Mouse (Mus musculus) stomach, postnatal 0 days (tissue): Measurements from ENCODE around the gene Mrtfa.

Source experiments
- CTCF ChIP-seq: IDR thresholded peaks from 2 replicates; pipeline ENCODE4 v1.5.1; 2016; ENCODE audit warnings: antibody characterized with exemption, low read depth, mild to moderate bottlenecking, moderate library complexity
- EP300 ChIP-seq: optimal IDR thresholded peaks from 2 replicates; pipeline ENCODE3; 2016; ENCODE audit warnings: antibody characterized with exemption

- TF ChIP-seq CTCF (no peak), EP300 (no peak)
Measured at GRCm38 (mm10) chr15:80988331-80988730, 202.2 kb downstream of the Mrtfa start.
